Mouse (Mus musculus) embryonic facial prominence, embryonic 15.5 days (tissue): ENCODE data around the gene Dera. TPM values are rescaled to one million over a fixed set of nuclear protein-coding genes. Genes with fewer than 3 reads are reported as not detected.

ENCODE experiments used
- ATAC-seq: fragments of 200-750 bp; cut with Nextera tagmentation; 2 replicates; pipeline ENCODE4 v1.8.0; 2017; ENCODE audit warnings: low read depth, moderate TSS enrichment; ENCODE audit not compliant: insufficient number of reproducible peaks, low FRiP score, low TSS enrichment
- H3K27ac ChIP-seq: fragments of 300-500 bp; sonication (generic); replicated peaks from 2 replicates; pipeline ENCODE4 v1.5.1; 2015; ENCODE audit warnings: mild to moderate bottlenecking, inconsistent platforms
- H3K27me3 ChIP-seq: fragments of 300-500 bp; sonication (generic); 2 replicates; pipeline ENCODE4 v1.6.1; 2015; ENCODE audit warnings: inconsistent platforms
- H3K36me3 ChIP-seq: fragments of 300-500 bp; sonication (generic); 2 replicates; pipeline ENCODE4 v1.6.1; 2015; ENCODE audit warnings: mild to moderate bottlenecking, inconsistent platforms
- H3K4me1 ChIP-seq: fragments of 300-500 bp; sonication (generic); 2 replicates; pipeline ENCODE4 v1.6.1; 2015; ENCODE audit warnings: inconsistent platforms
- H3K4me2 ChIP-seq: fragments of 300-500 bp; sonication (generic); replicated peaks from 2 replicates; pipeline ENCODE4 v1.6.1; 2015; ENCODE audit warnings: mild to moderate bottlenecking, inconsistent platforms
- H3K4me3 ChIP-seq: fragments of 300-500 bp; sonication (generic); replicated peaks from 2 replicates; pipeline ENCODE4 v1.5.1; 2015; ENCODE audit warnings: mild to moderate bottlenecking, inconsistent platforms
- H3K9ac ChIP-seq: fragments of 300-500 bp; sonication (generic); 2 replicates; pipeline ENCODE4 v1.6.1; 2015; ENCODE audit warnings: inconsistent platforms
- H3K9me3 ChIP-seq: fragments of 300-500 bp; sonication (generic); replicated peaks from 2 replicates; pipeline ENCODE4 v1.6.1; 2016; ENCODE audit warnings: inconsistent platforms
- WGBS: fragments of 180-500 bp; shearing (Covaris S2); methylation state at CpG from one replicate; pipeline ENCODE4 v1.1.7; 2015; 5-methylcytosine and 5-hydroxymethylcytosine counted together
- polyA plus RNA-seq: library from polyadenylated mRNA; unstranded; fragments of >200 nt; fragmentation: Nextera tagmentation; extraction: Ambion mirVana; gene quantifications from 2 replicates; pipeline ENCODE4 v1.2.1, GENCODE M21; 2015

Dera gene
- polyA plus RNA-seq, 1 experiment from 2014 or later: 44.4 TPM

DNA sequence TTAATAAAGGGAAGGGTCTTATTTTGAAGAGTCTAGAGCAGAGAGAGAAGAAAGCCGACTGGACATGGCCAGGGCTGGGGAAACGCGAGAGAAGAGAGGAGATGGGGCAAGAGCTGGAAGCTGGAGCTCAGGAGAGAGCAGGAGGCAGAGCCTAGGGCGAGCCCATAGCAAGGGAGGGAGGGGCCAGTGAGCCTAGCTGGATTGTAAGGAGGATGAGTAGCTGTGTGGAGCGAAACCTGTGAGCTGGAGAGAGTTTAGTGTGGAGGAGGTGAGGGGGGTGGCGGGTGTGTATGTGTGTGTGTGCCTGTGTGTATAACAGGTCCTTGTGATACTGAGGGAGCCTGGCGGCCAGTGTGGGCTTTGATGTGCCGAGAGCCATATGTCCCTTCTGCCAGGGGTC lies 5.3 kb downstream of the Dera start:
- H3K4me1 ChIP-seq: 0 out of 2 replicates have a peak, but pooled peaks cover 4% of the 10 kb centered on the region

DNA sequence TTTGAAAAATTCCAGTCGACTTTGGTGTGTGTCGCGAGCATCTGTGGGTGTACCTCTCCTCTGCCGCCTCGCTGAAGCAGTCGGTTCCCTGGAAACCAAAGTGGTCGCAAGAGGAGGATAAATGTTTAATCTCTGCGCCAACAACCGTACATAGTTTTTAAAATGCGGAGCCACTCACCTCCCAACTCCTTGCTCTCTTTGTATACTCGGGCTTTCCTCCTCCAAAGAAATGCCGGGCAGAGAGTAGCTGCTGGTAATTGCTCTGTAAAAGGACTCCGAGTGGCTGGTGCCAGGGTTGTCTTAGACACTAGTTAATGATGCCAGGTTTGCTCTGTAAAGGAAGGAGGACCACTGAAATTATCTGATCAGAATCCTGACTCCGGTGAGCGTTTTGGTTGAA lies 6.6 kb downstream of the Dera start:
- 78% methylated on average over 15 of the region's 15 CpGs for WGBS
- no peaks in the 10 kb centered on the region for H3K36me3 ChIP-seq
- no peaks in the 10 kb centered on the region for H3K27me3 ChIP-seq
- no peak overlapping the region for H3K27ac ChIP-seq
- no peaks in the 10 kb centered on the region for H3K9me3 ChIP-seq
- 0 out of 2 replicates have a peak, but pooled peaks cover 6% of the 10 kb centered on the region for H3K4me1 ChIP-seq
- no peak overlapping the region for H3K4me3 ChIP-seq
- ATAC-seq: no peak
- no peak overlapping the region for H3K4me2 ChIP-seq
- no peak overlapping the region for H3K9ac ChIP-seq

More for the DNA sequence above, 5.3 kb downstream of the Dera start:
- Histone ChIP-seq H3K9me3 (no peaks in the 10 kb centered on the region), H3K27me3 (no peaks in the 10 kb centered on the region), H3K4me2 (no peak overlapping the region), H3K4me3 (no peak overlapping the region), H3K27ac (no peak overlapping the region), H3K36me3 (no peaks in the 10 kb centered on the region), H3K9ac (no peak overlapping the region)
- 42% methylated on average over 8 of the region's 8 CpGs for WGBS
- no peak for ATAC-seq

DNA sequence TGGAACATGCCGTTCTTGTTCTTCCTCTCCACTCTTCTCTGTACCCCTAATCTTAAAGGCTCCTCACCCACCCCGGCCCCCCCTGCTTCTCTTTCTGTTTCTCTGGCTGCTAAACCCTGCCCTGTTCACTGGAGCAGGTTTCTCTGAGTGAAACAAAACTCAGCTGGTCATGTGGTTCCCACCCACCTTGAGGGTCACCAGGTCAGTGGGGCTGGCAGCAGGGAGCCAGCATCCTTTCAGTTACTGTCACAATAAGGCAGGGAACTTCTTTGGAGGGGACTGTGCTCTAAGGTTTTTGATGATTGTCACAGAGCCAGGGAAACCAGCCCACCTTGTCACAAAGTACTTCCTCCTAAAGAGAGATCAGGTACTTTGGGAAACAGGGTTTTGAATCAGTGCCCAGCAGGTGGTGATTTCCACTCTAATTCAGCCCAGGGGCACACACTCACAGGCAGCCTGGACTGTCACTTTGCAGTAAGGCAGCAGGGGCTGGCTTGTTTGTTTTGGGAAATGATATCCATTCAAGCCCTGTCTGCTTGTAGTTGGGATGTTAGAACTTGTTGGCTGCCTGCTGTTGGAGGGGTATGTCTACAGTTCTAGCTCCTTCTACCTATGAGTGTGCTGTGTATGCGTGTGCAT lies 10.3 kb downstream of the Dera start:
- ATAC-seq: 0 out of 2 replicates have a peak, but pooled peaks have one; percentile 29
- no peak overlapping the region for H3K9ac ChIP-seq
- no peak overlapping the region for H3K4me3 ChIP-seq
- no peaks in the 10 kb centered on the region for H3K27me3 ChIP-seq
- H3K4me1 ChIP-seq: 0 out of 2 replicates have a peak, but pooled peaks cover 6% of the 10 kb centered on the region
- H3K36me3 ChIP-seq: no peaks in the 10 kb centered on the region
- 31% methylated on average over 3 of the region's 3 CpGs for WGBS
- H3K9me3 ChIP-seq: no peaks in the 10 kb centered on the region
- H3K27ac ChIP-seq: no peak overlapping the region
- no peak overlapping the region for H3K4me2 ChIP-seq

DNA sequence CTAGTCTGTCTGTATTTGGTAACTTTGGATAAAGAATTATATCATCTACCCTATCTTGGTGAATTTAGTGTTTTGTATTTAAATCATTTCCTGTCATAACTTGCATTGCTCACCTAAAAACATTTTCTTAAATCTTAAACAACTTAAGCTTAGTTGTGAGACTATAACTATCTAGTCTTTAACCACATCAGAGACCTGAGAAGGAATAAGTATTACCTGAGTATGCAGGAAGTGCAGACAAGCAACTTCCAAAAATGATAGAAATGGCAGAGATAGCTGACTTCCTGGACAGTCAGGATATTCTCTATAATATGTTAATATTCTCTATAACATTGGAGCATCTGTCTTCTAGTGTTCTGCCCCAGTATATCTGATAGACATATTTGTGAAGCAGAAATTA lies 11.8 kb downstream of the Dera start:
- no peak overlapping the region for H3K9ac ChIP-seq
- ATAC-seq: no peak
- no peaks in the 10 kb centered on the region for H3K27me3 ChIP-seq
- H3K27ac ChIP-seq: no peak overlapping the region
- H3K4me1 ChIP-seq: 0 out of 2 replicates have a peak, but pooled peaks cover 6% of the 10 kb centered on the region
- no peak overlapping the region for H3K4me3 ChIP-seq
- H3K4me2 ChIP-seq: no peak overlapping the region
- no peaks in the 10 kb centered on the region for H3K36me3 ChIP-seq
- no peaks in the 10 kb centered on the region for H3K9me3 ChIP-seq

DNA sequence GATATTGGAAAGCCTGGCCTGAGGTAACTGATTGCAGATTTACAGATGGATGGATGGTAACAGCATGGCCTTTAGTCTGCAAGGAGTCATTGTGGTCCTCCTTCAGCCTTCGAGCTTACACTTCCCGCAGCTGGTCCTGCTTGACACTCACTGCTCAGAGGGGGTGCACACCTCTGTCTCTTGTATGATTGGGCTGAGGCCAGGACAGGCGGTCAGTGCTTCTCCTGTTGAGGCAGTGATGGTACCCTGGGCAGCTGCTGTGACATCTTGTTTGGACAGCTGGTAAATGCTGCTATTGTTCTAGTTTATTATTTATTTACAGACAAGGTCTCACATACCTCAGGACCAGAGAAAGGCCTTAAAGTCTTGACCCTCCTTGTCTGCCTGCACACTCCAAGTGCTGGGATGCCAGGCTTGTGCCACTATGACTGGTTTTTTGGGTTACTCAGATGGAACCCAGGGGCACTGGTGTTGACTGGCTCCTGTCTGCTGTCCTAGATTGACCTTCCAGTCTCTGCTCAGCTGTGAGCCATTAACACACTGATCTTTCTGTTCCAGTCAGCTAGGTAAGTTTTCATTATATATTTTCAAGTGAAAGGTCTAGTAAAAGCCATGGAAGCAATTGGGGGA lies 17.4 kb downstream of the Dera start:
- Histone ChIP-seq H3K9ac (no peak overlapping the region), H3K4me2 (no peak overlapping the region), H3K4me3 (no peak overlapping the region), H3K4me1 (no peaks in the 10 kb centered on the region), H3K27me3 (no peaks in the 10 kb centered on the region), H3K36me3 (no peaks in the 10 kb centered on the region), H3K27ac (no peak overlapping the region), H3K9me3 (no peaks in the 10 kb centered on the region)
- 51% methylated on average over 3 of the region's 3 CpGs for WGBS
- no peak for ATAC-seq

DNA sequence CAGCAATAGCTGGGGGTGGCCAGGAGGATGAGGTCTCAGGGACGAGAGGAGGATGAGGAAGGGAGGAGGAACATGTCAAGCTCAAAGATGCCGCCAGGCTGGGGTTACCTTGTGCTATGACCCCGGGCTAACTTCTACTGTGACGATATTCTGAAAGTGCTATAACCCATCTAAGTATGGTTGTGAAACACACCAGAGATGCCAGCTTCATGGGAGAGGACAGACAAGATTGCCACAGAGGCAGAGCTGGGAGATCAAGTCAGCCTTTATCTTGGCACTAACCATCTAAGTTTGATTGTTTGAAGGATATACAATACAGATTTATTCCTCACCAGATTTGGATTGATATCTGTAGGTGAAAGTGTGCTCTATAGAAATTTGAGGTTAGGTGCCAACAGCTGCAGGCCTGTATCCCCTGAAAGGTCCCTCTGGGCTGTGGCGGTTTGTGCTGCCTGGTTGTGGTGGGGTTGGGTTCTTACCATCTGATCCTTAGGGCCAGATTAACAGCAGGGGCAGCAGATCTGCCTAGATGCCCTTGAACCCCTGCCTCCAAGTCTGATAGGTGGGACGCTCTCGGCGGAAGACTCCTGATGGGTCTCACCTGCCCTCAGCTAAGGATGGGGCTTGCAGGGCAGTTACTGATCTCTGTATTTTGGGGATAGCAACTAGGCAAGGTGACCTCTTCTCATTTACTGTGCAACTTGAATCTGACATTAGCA lies 18.7 kb downstream of the Dera start:
- no peak overlapping the region for H3K9ac ChIP-seq
- no peaks in the 10 kb centered on the region for H3K27me3 ChIP-seq
- no peaks in the 10 kb centered on the region for H3K4me1 ChIP-seq
- H3K9me3 ChIP-seq: no peaks in the 10 kb centered on the region
- no peak overlapping the region for H3K27ac ChIP-seq
- no peak overlapping the region for H3K4me2 ChIP-seq
- H3K4me3 ChIP-seq: no peak overlapping the region
- ATAC-seq: no peak
- WGBS: 92% methylated on average over 8 of the region's 8 CpGs
- H3K36me3 ChIP-seq: no peaks in the 10 kb centered on the region

DNA sequence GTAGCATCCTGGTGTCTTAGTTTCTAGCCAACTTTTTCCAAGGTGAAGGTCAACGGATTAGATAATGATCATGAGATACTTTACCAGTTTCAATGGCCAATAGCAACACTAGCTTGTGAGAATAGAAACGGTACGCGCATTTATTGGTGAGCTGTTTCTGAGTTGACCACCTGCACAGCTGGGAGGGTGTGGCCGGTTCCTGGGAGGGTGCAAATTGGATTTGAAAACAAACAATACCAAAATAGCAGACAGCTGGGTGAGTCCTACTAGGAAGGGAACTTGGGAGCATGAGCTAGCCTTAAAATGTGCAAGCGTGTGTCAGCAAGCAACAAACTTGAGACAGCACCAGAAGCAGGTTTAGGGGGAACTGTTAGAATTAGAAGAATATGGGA lies 19.3 kb downstream of the Dera start:
- Histone ChIP-seq H3K4me1 (no peaks in the 10 kb centered on the region), H3K9me3 (no peaks in the 10 kb centered on the region), H3K4me3 (no peak overlapping the region), H3K27ac (no peak overlapping the region), H3K9ac (no peak overlapping the region), H3K4me2 (no peak overlapping the region), H3K36me3 (no peaks in the 10 kb centered on the region), H3K27me3 (no peaks in the 10 kb centered on the region)
- WGBS: 88% methylated on average over 6 of the region's 6 CpGs
- no peak for ATAC-seq

DNA sequence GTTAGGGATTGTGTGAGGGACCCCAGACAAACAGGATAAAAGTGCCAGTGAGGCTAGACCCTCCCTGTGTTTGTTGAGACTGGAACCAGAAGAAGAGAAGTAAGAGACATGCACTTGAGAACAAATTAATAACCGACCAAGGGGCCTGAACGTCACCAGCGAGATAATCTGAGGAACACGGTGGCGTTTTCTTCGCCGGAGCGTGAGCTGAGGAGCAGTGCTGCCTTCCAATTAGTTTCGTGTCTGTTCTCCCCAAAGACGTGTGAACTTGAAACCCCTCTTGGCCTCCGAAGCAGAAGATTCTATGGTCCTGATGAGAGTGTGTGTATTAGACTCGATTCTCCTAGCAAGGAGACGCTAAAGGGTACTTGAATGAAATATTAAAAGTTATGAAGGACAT lies 19.8 kb downstream of the Dera start:
- H3K9ac ChIP-seq: no peak overlapping the region
- no peaks in the 10 kb centered on the region for H3K36me3 ChIP-seq
- no peak overlapping the region for H3K27ac ChIP-seq
- H3K27me3 ChIP-seq: no peaks in the 10 kb centered on the region
- WGBS: 89% methylated on average over 13 of the region's 13 CpGs
- H3K9me3 ChIP-seq: no peaks in the 10 kb centered on the region
- no peak overlapping the region for H3K4me3 ChIP-seq
- no peak for ATAC-seq
- H3K4me2 ChIP-seq: no peak overlapping the region
- no peaks in the 10 kb centered on the region for H3K4me1 ChIP-seq

DNA sequence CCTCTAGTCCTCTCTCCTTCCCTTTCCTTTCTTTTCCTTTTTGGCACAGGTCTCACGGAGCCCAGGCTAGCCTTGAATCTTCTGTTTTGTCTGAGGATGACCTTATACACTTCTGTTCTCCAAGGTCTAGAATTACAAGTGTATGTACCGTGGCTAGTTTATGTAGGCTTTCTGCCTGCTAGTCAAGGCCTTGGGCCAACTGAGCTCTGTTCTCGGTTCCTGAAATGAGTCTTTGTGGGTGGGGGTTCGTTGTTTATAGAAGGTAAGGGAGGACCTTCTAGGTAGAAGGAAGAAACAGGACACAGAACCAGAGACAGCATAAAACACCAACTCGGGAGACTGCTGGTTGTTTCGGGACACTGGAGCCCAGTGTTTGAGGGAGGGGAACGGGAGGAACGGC lies 20.8 kb downstream of the Dera start:
- H3K27me3 ChIP-seq: no peaks in the 10 kb centered on the region
- H3K36me3 ChIP-seq: no peaks in the 10 kb centered on the region
- H3K9ac ChIP-seq: no peak overlapping the region
- H3K4me1 ChIP-seq: no peaks in the 10 kb centered on the region
- no peaks in the 10 kb centered on the region for H3K9me3 ChIP-seq
- no peak overlapping the region for H3K27ac ChIP-seq
- no peak overlapping the region for H3K4me3 ChIP-seq
- 85% methylated on average over 8 of the region's 8 CpGs for WGBS
- no peak overlapping the region for H3K4me2 ChIP-seq
- no peak for ATAC-seq

DNA sequence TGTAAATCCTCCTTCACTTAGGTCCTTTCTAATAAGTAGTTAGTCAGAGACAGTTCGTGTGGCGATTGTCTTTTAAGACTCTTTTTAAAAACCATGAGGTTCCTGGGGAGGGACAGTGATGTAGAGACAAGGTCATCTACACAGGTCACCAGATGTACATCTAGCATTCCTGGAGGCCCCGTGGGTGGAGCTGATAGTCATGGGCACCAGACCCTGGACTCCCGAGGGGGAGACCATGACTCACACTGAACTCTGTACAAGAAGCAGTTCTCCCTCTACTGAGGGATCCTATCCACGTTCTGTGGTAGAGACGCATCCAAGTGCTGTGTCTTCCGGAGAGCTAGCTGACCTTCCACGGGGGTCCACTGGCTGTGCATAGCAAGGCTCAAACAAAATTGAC lies 22.6 kb downstream of the Dera start:
- Histone ChIP-seq H3K27ac (no peak overlapping the region), H3K4me1 (no peaks in the 10 kb centered on the region), H3K36me3 (no peaks in the 10 kb centered on the region), H3K4me3 (no peak overlapping the region), H3K27me3 (no peaks in the 10 kb centered on the region), H3K9ac (no peak overlapping the region), H3K9me3 (no peaks in the 10 kb centered on the region), H3K4me2 (no peak overlapping the region)
- WGBS: 81% methylated on average over 8 of the region's 8 CpGs
- ATAC-seq: no peak

DNA sequence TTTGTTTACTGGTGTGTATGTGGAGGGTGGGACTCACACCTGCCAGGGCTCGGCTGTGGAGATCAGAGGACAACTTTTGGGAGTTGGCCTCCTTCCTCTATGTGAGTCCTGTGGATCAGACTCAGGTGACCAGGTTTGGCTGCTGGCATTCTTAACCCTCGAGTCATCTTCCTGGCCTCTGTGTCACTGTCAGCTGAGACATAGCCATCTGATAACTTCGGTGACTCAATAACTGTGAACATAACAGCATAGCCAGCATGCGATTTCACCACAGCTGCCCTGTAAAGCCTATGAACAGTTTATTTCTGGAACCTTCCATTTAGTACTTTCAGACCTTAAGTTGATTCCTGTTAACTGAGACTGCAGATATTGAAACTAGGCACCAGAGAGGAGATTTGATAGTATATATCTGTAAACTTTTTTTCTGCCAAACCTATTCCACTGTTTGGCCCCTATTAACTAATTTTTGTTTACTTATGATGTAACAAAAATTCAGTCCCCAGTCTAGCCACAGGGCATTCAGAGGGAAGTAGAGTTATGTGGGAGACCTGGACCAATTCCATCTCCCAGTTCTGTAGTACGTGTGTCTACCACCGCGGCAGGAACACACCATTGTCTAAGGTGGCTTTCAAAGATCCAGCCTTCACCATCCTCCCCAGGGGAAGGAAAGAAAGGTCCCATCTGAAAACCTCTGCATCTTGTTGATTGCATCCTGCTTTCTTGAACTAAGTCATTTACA lies 29.7 kb downstream of the Dera start:
- H3K4me1 ChIP-seq: peaks cover 1% of the 10 kb centered on the region; the same call in 1 of the 2 replicates
- 78% methylated on average over 7 of the region's 7 CpGs for WGBS
- H3K27ac ChIP-seq: no peak overlapping the region
- no peak overlapping the region for H3K4me3 ChIP-seq
- H3K4me2 ChIP-seq: no peak overlapping the region
- no peaks in the 10 kb centered on the region for H3K36me3 ChIP-seq
- no peaks in the 10 kb centered on the region for H3K27me3 ChIP-seq
- no peak overlapping the region for H3K9ac ChIP-seq
- H3K9me3 ChIP-seq: no peaks in the 10 kb centered on the region
- no peak for ATAC-seq
